Comparison of ENCODE assay signal across 12 mouse cellular contexts in genomic region chr2:64966893-64967444, GRCm38 (mm10). TPM values are rescaled to one million over a fixed set of nuclear protein-coding genes. Genes with fewer than 3 reads are reported as not detected.
DNase-seq lines count a peak whose midpoint lies in the region; ATAC-seq and TF ChIP-seq lines count a peak whose summit lies in the region.
"Had no signal": no experiment of that assay in that cellular context is flagged by ENCODE, and none has a peak within 500 bp of the region (broad histone marks: within the 10 kb centered on the region; RNA-seq: fewer than 3 reads in every experiment).

No protein-coding gene starts in this region.

- peaks cover 24% of the 10 kb centered on the region for H3K4me1 ChIP-seq in heart, embryonic 15.5 days (replicated peaks)
- no peaks in the 10 kb centered on the region for H3K4me1 ChIP-seq in lung, embryonic 14.5 days (ENCODE audit: insufficient read depth)
- peaks cover 21% of the 10 kb centered on the region for H3K4me1 ChIP-seq in forebrain, embryonic 12.5 days

- no peak overlapping the region for H3K4me3 ChIP-seq in heart, embryonic 15.5 days
- no peak overlapping the region for H3K4me3 ChIP-seq in lung, embryonic 14.5 days (ENCODE audit: low read depth, low read length)
- no peak overlapping the region for H3K4me3 ChIP-seq in forebrain, embryonic 12.5 days (replicated peaks)
- H3K4me3 ChIP-seq: kidney, embryonic 15.5 days; neural tube, embryonic 13.5 days had no signal

- H3K9me3 ChIP-seq in heart, embryonic 15.5 days (replicated peaks) = no peaks in the 10 kb centered on the region
- H3K9me3 ChIP-seq in lung, embryonic 14.5 days (ENCODE audit: low read depth, low read length) = no peaks in the 10 kb centered on the region
- no peaks in the 10 kb centered on the region for H3K9me3 ChIP-seq in forebrain, embryonic 12.5 days
- H3K9me3 ChIP-seq: kidney, embryonic 15.5 days; neural tube, embryonic 13.5 days had no signal

- H3K27me3 ChIP-seq in heart, embryonic 15.5 days = no peaks in the 10 kb centered on the region
- H3K27me3 ChIP-seq in lung, embryonic 14.5 days (ENCODE audit: insufficient read depth, low read length) = no peaks in the 10 kb centered on the region
- no peaks in the 10 kb centered on the region for H3K27me3 ChIP-seq in forebrain, embryonic 12.5 days
- H3K27me3 ChIP-seq: kidney, embryonic 15.5 days; neural tube, embryonic 13.5 days had no signal

- 0 out of 2 replicates have a peak, but pooled peaks have one; percentile 36 for ATAC-seq in heart, embryonic 15.5 days (replicated peaks; ENCODE audit: insufficient number of reproducible peaks, insufficient read depth, low FRiP score, low read depth)
- no peak for ATAC-seq in lung, embryonic 14.5 days (ENCODE audit: insufficient read depth)
- 0 out of 2 replicates have a peak, but pooled peaks have one; percentile 15 for ATAC-seq in forebrain, embryonic 12.5 days (ENCODE audit: low FRiP score)
- peak; percentile 16; the same call in 1 of the 2 replicates for ATAC-seq in megakaryocyte, adult 5-6 weeks (ENCODE audit: poor library complexity, severe bottlenecking)
- ATAC-seq in monocyte, adult 5-6 weeks (replicated peaks; ENCODE audit: insufficient number of reproducible peaks, low FRiP score, low TSS enrichment, poor library complexity, severe bottlenecking) = no peak
- ATAC-seq: activated CD4-positive, CD25-positive, alpha-beta regulatory T cell, adult 4 months had no signal

- H3K27ac ChIP-seq in heart, embryonic 15.5 days = peak overlapping the region; percentile 76
- 0 out of 2 replicates have a peak overlapping the region, but pooled peaks have one; percentile 20 for H3K27ac ChIP-seq in lung, embryonic 14.5 days (ENCODE audit: low read depth)
- H3K27ac ChIP-seq in forebrain, embryonic 12.5 days = no peak overlapping the region
- H3K27ac ChIP-seq: kidney, embryonic 15.5 days; neural tube, embryonic 13.5 days had no signal

- peaks cover 4% of the 10 kb centered on the region; the same call in 1 of the 2 replicates for H3K36me3 ChIP-seq in heart, embryonic 15.5 days
- no peaks in the 10 kb centered on the region for H3K36me3 ChIP-seq in lung, embryonic 14.5 days (ENCODE audit: insufficient read depth)
- H3K36me3 ChIP-seq in forebrain, embryonic 12.5 days (replicated peaks) = no peaks in the 10 kb centered on the region
- H3K36me3 ChIP-seq: kidney, embryonic 15.5 days; neural tube, embryonic 13.5 days had no signal

- no peak for TF ChIP-seq CTCF in lung, embryonic 14.5 days (IDR thresholded peaks at IDR 0.05; ENCODE audit: low read depth)

- H3K9ac ChIP-seq in heart, embryonic 15.5 days = no peak overlapping the region
- no peak overlapping the region for H3K9ac ChIP-seq in lung, embryonic 14.5 days
- no peak overlapping the region for H3K9ac ChIP-seq in forebrain, embryonic 12.5 days
- H3K9ac ChIP-seq: kidney, embryonic 15.5 days; neural tube, embryonic 13.5 days had no signal

- no peak overlapping the region for H3K4me2 ChIP-seq in heart, embryonic 15.5 days
- H3K4me2 ChIP-seq in lung, embryonic 14.5 days = no peak overlapping the region
- H3K4me2 ChIP-seq in forebrain, embryonic 12.5 days = no peak overlapping the region
- H3K4me2 ChIP-seq: kidney, embryonic 15.5 days; neural tube, embryonic 13.5 days had no signal

- 78% methylated on average over 6 of the region's 6 CpGs for WGBS in heart, embryonic 15.5 days
- 86% methylated on average over 6 of the region's 6 CpGs for WGBS in lung, embryonic 14.5 days
- WGBS in forebrain, embryonic 12.5 days = 65% methylated on average over 6 of the region's 6 CpGs

- no peak for DNase-seq in heart, adult 9 months (ENCODE audit: low spot score in 2 of 2)
- DNase-seq in lung, embryonic 14.5 days = no peak
- DNase-seq in lung, postnatal 36 days = no peak
- DNase-seq: liver had no signal

RNA-seq across cellular contexts. Expression of gene Grb14, which starts 57.8 kb away (rescaled TPM):
- polyA plus RNA-seq in heart, embryonic 15.5 days (2015; fragmentation: Nextera tagmentation; extraction: Ambion mirVana) = 97.3 and 111 TPM in 2 replicates
- polyA plus RNA-seq in lung, embryonic 14.5 days (2014; fragmentation: Nextera tagmentation; extraction: Ambion mirVana) = 32.5 and 35.4 TPM in 2 replicates
- polyA plus RNA-seq in forebrain, embryonic 12.5 days (2016; fragmentation: Nextera tagmentation; extraction: Ambion mirVana) = 5.9 and 7.5 TPM in 2 replicates
- 9.0 and 12.2 TPM in 2 replicates for total RNA-seq in megakaryocyte, adult 5-6 weeks (2015)
- 5.0 and 5.8 TPM in 2 replicates for total RNA-seq in megakaryocyte, adult 5-6 weeks (2017)
- total RNA-seq in monocyte, adult 5-6 weeks (2017) = 0.19 TPM in 1 of 3 replicates, not detected in the others
- total RNA-seq: megakaryocyte-erythroid progenitor cell, adult 5-6 weeks had no signal
- polyA plus RNA-seq: activated CD4-positive, CD25-positive, alpha-beta regulatory T cell, adult 4 months had no signal

Comparison
In these comparisons a context has a peak if more than half of its experiments do, and no peak if none do; other contexts are left out.
1. ATAC-seq: peak in heart, embryonic 15.5 days (single experiment), forebrain, embryonic 12.5 days (single experiment) and megakaryocyte, adult 5-6 weeks (single experiment); none in lung, embryonic 14.5 days (single experiment) and monocyte, adult 5-6 weeks (single experiment).